Mouse (Mus musculus) lung, embryonic 16.5 days (tissue): ENCODE results near the gene Cacna1c. TPM values are rescaled to one million over a fixed set of nuclear protein-coding genes. Genes with fewer than 3 reads are reported as not detected.

Experiments used
- ATAC-seq: fragments of 200-750 bp; cut with Nextera tagmentation; 2 replicates; pipeline ENCODE4 v1.8.0; 2017; ENCODE audit warnings: low read depth, mild to moderate bottlenecking, moderate library complexity
- H3K27ac ChIP-seq: fragments of 300-500 bp; sonication (generic); 2 replicates; pipeline ENCODE4 v1.5.1; 2014; ENCODE audit warnings: mild to moderate bottlenecking, control low read depth, low read length
- H3K27me3 ChIP-seq: fragments of 300-500 bp; sonication (generic); 2 replicates; pipeline ENCODE4 v1.6.1; 2014; ENCODE audit warnings: low read depth, low read length, mixed read lengths; ENCODE audit not compliant: control insufficient read depth, insufficient read depth
- H3K36me3 ChIP-seq: fragments of 300-500 bp; sonication (generic); 2 replicates; pipeline ENCODE4 v1.6.1; 2014; ENCODE audit warnings: low read length; ENCODE audit not compliant: control insufficient read depth, insufficient read depth
- H3K4me1 ChIP-seq: fragments of 300-500 bp; sonication (generic); replicated peaks from 2 replicates; pipeline ENCODE4 v1.6.1; 2014; ENCODE audit warnings: low read length, mixed read lengths; ENCODE audit not compliant: control insufficient read depth, insufficient read depth
- H3K4me2 ChIP-seq: fragments of 300-500 bp; sonication (generic); 2 replicates; pipeline ENCODE4 v1.6.1; 2014; ENCODE audit warnings: low read depth, low read length, control low read depth
- H3K4me3 ChIP-seq: fragments of 300-500 bp; sonication (generic); 2 replicates; pipeline ENCODE4 v1.5.1; 2014; ENCODE audit warnings: mild to moderate bottlenecking, low read length, control low read depth
- H3K9ac ChIP-seq: fragments of 300-500 bp; sonication (generic); 2 replicates; pipeline ENCODE4 v1.6.1; 2014; ENCODE audit warnings: low read length, control low read depth
- H3K9me3 ChIP-seq: fragments of 300-500 bp; sonication (generic); 2 replicates; pipeline ENCODE4 v1.6.1; 2016; ENCODE audit warnings: low read length; ENCODE audit not compliant: control insufficient read depth
- WGBS: fragments of 180-500 bp; shearing (Covaris S2); extraction: QIAGEN DNeasy Blood & Tissue Kit; methylation state at CpG from one replicate; pipeline ENCODE4 v1.1.7; 2014; 5-methylcytosine and 5-hydroxymethylcytosine counted together
- polyA plus RNA-seq: library from polyadenylated mRNA; unstranded; fragments of >200 nt; fragmentation: Nextera tagmentation; extraction: Ambion mirVana; gene quantifications from 2 replicates; pipeline ENCODE4 v1.2.1, GENCODE M21; 2015

The Cacna1c gene
- polyA plus RNA-seq, 1 experiment from 2014 or later: 5.8 TPM

DNA sequence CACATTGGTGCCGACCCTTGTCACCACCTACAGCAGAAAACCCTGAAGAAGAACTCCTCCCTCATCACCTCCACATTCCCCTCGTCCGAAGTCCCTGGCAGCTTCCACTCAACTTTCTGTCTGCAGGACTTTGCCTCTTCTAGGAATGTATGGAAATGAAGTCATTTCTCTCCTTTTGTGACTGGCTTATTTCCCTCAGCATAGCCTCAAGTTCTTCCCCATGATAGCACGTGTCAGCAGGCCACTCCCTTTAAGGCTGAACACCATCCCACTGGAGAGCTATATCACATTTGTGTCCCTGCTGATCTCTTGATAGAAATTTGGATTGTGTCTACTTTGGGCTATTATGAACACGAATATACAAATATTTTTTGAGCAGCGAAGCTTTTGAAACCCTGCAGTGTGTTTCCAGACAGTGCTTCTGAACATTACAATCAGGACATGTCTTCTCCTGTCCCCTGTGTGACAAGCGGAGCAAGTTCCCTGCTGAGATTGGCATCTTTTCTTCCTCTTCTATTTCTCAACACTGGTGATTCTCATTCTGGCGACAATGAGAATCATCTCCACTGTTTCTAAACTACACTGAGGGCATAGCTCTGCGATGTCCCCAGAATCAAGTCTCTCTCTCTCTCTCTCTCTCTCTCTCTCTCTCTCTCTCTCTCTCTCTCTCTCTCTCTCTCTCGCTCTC is 224.2 kb downstream of the Cacna1c start:
- Histone ChIP-seq H3K36me3 (no peaks in the 10 kb centered on the region), H3K27ac (no peak overlapping the region), H3K27me3 (no peaks in the 10 kb centered on the region), H3K9ac (no peak overlapping the region), H3K4me2 (no peak overlapping the region), H3K4me1 (no peaks in the 10 kb centered on the region; the same call in none of the 2 replicates), H3K9me3 (no peaks in the 10 kb centered on the region), H3K4me3 (no peak overlapping the region)
- no peak for ATAC-seq
- WGBS: 63% methylated on average over 9 of the region's 10 CpGs

- no peak for ATAC-seq
These were observed 227.4 kb downstream of the Cacna1c start for GRCm38 (mm10) chr6:118968776-118969175.

GRCm38 (mm10) chr6:118966904-118967303 is 229.3 kb downstream of the Cacna1c start:
- no peak overlapping the region for H3K4me2 ChIP-seq
- H3K4me1 ChIP-seq: peaks cover 31% of the 10 kb centered on the region
- H3K9ac ChIP-seq: no peak overlapping the region
- no peak overlapping the region for H3K27ac ChIP-seq
- H3K4me3 ChIP-seq: no peak overlapping the region
- WGBS: 62% methylated on average over 4 of the region's 4 CpGs
- ATAC-seq: no peak
- H3K36me3 ChIP-seq: no peaks in the 10 kb centered on the region
- H3K27me3 ChIP-seq: no peaks in the 10 kb centered on the region
- H3K9me3 ChIP-seq: no peaks in the 10 kb centered on the region

More at GRCm38 (mm10) chr6:118968776-118969175, 227.4 kb downstream of the Cacna1c start:
- H3K4me3 ChIP-seq: no peak overlapping the region
- H3K4me1 ChIP-seq: peaks cover 18% of the 10 kb centered on the region
- no peak overlapping the region for H3K4me2 ChIP-seq
- H3K36me3 ChIP-seq: no peaks in the 10 kb centered on the region
- H3K27ac ChIP-seq: no peak overlapping the region
- WGBS: 50% methylated on average over 4 of the region's 4 CpGs
- H3K27me3 ChIP-seq: no peaks in the 10 kb centered on the region
- no peaks in the 10 kb centered on the region for H3K9me3 ChIP-seq
- H3K9ac ChIP-seq: no peak overlapping the region

DNA sequence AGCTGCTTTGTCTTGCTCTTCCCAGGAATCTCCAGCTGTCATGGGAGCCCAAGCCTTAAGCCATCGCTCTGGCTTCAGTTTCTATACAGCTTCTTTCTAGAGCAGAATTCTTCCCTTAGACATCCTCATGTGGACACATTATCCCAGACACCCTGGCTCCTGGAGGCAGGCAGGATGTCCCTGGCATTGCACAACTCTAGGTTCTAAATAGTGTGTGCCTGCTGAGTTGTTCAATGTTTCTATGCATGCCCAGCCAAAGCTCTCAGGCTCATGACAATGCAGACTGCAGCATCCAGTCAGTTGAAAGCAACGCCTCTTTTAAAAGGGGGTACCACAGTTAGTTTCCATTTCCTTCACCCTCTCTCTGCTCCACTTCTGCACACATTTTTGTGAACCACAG is 230.6 kb downstream of the Cacna1c start:
- Histone ChIP-seq H3K4me2 (no peak overlapping the region), H3K27ac (no peak overlapping the region), H3K9ac (no peak overlapping the region), H3K27me3 (no peaks in the 10 kb centered on the region), H3K4me3 (no peak overlapping the region), H3K36me3 (no peaks in the 10 kb centered on the region), H3K9me3 (no peaks in the 10 kb centered on the region), H3K4me1 (peaks cover 31% of the 10 kb centered on the region)
- no peak for ATAC-seq
- WGBS: 73% methylated on average over 2 of the region's 2 CpGs

GRCm38 (mm10) chr6:118963806-118964205 is 232.4 kb downstream of the Cacna1c start:
- 21% methylated on average over 6 of the region's 6 CpGs for WGBS
- Histone ChIP-seq H3K9ac (no peak overlapping the region), H3K4me1 (peaks cover 31% of the 10 kb centered on the region), H3K36me3 (no peaks in the 10 kb centered on the region), H3K27me3 (no peaks in the 10 kb centered on the region), H3K4me2 (peak overlapping the region; percentile 25; the same call in 1 of the 2 replicates), H3K9me3 (no peaks in the 10 kb centered on the region), H3K27ac (peak overlapping the region; percentile 82), H3K4me3 (no peak overlapping the region)
- ATAC-seq: peak; percentile 84

DNA sequence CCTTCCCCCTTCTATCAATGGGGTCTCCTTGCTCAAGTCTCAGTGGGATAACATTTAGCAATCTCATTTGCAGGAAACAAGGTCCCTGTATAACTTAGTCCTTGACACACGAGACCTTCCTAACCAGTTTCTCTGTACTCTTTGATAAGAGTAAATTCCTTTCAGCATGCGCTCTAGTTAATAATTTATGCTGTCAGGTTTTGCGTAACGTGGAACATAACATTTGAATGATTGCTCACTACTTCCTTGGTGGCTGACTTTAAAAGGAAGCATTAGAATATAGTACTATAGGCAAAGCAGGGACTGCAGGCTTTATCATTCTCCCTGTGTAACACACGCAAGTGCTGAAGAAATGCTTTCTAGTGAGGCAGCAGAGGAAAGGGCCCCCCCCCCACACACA is 232.9 kb downstream of the Cacna1c start:
- peak overlapping the region; percentile 82 for H3K27ac ChIP-seq
- H3K9me3 ChIP-seq: no peaks in the 10 kb centered on the region
- H3K4me2 ChIP-seq: peak overlapping the region; percentile 25; the same call in 1 of the 2 replicates
- no peaks in the 10 kb centered on the region for H3K27me3 ChIP-seq
- 28% methylated on average over 5 of the region's 5 CpGs for WGBS
- H3K4me3 ChIP-seq: no peak overlapping the region
- H3K36me3 ChIP-seq: no peaks in the 10 kb centered on the region
- H3K4me1 ChIP-seq: peaks cover 31% of the 10 kb centered on the region
- no peak overlapping the region for H3K9ac ChIP-seq
- ATAC-seq: peak; percentile 64

DNA sequence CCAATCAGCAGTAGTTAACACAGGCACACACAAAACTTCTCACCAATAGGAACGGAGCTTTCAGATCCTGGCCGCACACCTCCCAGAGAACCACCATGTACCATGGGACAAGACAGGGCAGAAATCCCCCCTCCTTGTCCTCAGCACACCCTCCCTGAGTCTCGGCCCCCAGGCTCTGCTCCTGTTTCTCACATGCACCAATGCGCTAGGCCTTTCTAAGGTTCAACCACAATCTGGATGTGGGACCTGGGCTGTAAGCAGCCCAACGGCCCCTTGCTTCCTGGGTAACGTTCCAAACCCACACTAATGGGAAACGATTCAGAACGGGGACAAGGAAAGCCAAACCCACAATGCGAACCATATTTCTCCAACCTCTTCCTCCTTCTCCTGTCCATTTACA is 237.7 kb downstream of the Cacna1c start:
- Histone ChIP-seq H3K27ac (no peak overlapping the region), H3K9ac (no peak overlapping the region), H3K4me2 (no peak overlapping the region), H3K9me3 (no peaks in the 10 kb centered on the region), H3K36me3 (no peaks in the 10 kb centered on the region), H3K4me3 (no peak overlapping the region), H3K27me3 (no peaks in the 10 kb centered on the region), H3K4me1 (peaks cover 19% of the 10 kb centered on the region)
- no peak for ATAC-seq
- 94% methylated on average over 9 of the region's 9 CpGs for WGBS

DNA sequence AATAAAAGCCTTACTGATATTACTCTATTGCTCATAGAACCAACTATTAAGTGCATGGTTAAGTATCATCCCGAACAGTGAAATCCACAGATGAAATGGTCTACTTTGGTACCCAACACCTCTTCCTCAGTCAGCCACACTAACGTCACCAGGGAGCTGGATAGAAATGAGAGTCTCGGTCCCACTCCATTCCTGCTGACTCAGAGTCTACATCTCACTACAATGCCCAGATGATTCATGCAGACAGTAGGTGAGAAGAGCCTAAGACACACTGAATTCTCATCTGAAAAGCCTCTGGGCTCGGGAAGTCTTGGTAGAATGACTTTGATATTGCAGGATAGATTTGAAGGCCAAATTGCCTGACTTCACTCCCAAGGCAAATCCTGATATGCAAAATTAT is 240.0 kb downstream of the Cacna1c start:
- H3K4me3 ChIP-seq: no peak overlapping the region
- peaks cover 14% of the 10 kb centered on the region for H3K4me1 ChIP-seq
- no peaks in the 10 kb centered on the region for H3K27me3 ChIP-seq
- WGBS: 78% methylated on average over 4 of the region's 4 CpGs
- H3K36me3 ChIP-seq: no peaks in the 10 kb centered on the region
- no peaks in the 10 kb centered on the region for H3K9me3 ChIP-seq
- no peak for ATAC-seq
- no peak overlapping the region for H3K4me2 ChIP-seq
- H3K9ac ChIP-seq: no peak overlapping the region
- H3K27ac ChIP-seq: no peak overlapping the region

DNA sequence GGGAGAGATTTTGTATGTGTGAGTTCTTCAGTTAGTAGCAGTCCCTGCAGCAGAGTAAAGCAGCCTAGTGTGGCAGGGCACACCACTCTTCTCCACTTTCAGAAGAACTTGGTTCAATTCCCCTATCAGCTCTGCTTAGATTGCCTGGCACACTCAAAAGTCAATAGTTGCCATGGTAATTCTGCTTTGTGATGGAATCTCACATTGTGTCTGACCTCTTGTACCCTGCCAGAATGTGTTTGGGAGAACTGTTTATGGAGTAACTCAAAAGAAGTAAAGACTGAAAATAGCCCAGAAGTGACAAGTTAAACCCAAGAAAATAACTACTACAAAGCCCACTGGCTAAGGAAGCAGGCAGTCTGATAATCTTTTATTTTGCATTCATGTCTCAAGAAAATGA is 240.4 kb downstream of the Cacna1c start:
- no peak overlapping the region for H3K9ac ChIP-seq
- no peak overlapping the region for H3K4me2 ChIP-seq
- peak; percentile 39; the same call in 1 of the 2 replicates for ATAC-seq
- no peaks in the 10 kb centered on the region for H3K27me3 ChIP-seq
- no peaks in the 10 kb centered on the region for H3K36me3 ChIP-seq
- H3K27ac ChIP-seq: peak overlapping the region; percentile 45
- peaks cover 14% of the 10 kb centered on the region for H3K4me1 ChIP-seq
- H3K4me3 ChIP-seq: no peak overlapping the region
- H3K9me3 ChIP-seq: no peaks in the 10 kb centered on the region
